Mouse (Mus musculus) lung, embryonic 15.5 days (tissue): ENCODE data around the gene Zfp13. TPM values are rescaled to one million over a fixed set of nuclear protein-coding genes. Genes with fewer than 3 reads are reported as not detected.
A peak's percentile ranks its signal among the peaks of the same experiment; 100 is the strongest.

Source experiments
- ATAC-seq: fragments of 200-750 bp; cut with Nextera tagmentation; 2 replicates; pipeline ENCODE4 v1.8.0; 2017; ENCODE audit warnings: moderate number of reproducible peaks, borderline replicate concordance; ENCODE audit not compliant: low FRiP score, low TSS enrichment; ENCODE audit errors: extremely low read depth
- H3K27ac ChIP-seq: fragments of 300-500 bp; sonication (generic); 2 replicates; pipeline ENCODE4 v1.5.1; 2015; ENCODE audit warnings: moderate library complexity, mild to moderate bottlenecking, inconsistent platforms
- H3K27me3 ChIP-seq: fragments of 300-500 bp; sonication (generic); 2 replicates; pipeline ENCODE4 v1.6.1; 2015; ENCODE audit warnings: inconsistent platforms
- H3K36me3 ChIP-seq: fragments of 300-500 bp; sonication (generic); 2 replicates; pipeline ENCODE4 v1.6.1; 2015; ENCODE audit warnings: inconsistent platforms
- H3K4me1 ChIP-seq: fragments of 300-500 bp; sonication (generic); 2 replicates; pipeline ENCODE4 v1.6.1; 2015; ENCODE audit warnings: inconsistent platforms
- H3K4me2 ChIP-seq: fragments of 300-500 bp; sonication (generic); 2 replicates; pipeline ENCODE4 v1.6.1; 2015; ENCODE audit warnings: inconsistent platforms, mild to moderate bottlenecking, moderate library complexity
- H3K4me3 ChIP-seq: fragments of 300-500 bp; sonication (generic); 2 replicates; pipeline ENCODE4 v1.5.1; 2015; ENCODE audit warnings: mild to moderate bottlenecking, inconsistent platforms
- H3K9ac ChIP-seq: fragments of 300-500 bp; sonication (generic); 2 replicates; pipeline ENCODE4 v1.6.1; 2015; ENCODE audit warnings: inconsistent platforms
- H3K9me3 ChIP-seq: fragments of 300-500 bp; sonication (generic); 2 replicates; pipeline ENCODE4 v1.6.1; 2016; ENCODE audit warnings: inconsistent platforms
- WGBS: fragments of 180-500 bp; shearing (Covaris S2); methylation state at CpG from one replicate; pipeline ENCODE4 v1.1.7; 2015; 5-methylcytosine and 5-hydroxymethylcytosine counted together
- polyA plus RNA-seq: library from polyadenylated mRNA; unstranded; fragments of >200 nt; fragmentation: Nextera tagmentation; extraction: Ambion mirVana; gene quantifications from 2 replicates; pipeline ENCODE4 v1.2.1, GENCODE M21; 2015

Zfp13 gene
- polyA plus RNA-seq = 15.0 and 15.3 TPM in 2 replicates

- peak within 1 kb of the TSS; percentile 50 for H3K4me3 ChIP-seq
- peak within 1 kb of the TSS; percentile 55 for H3K9ac ChIP-seq
- H3K27ac ChIP-seq = peak within 1 kb of the TSS; percentile 97
- H3K9me3 ChIP-seq = no peaks in the 10 kb centered on the region
- peak; percentile 96 for ATAC-seq
- no peaks in the 10 kb centered on the region for H3K36me3 ChIP-seq
- 5% methylated on average over 31 of the region's 31 CpGs for WGBS
- H3K4me2 ChIP-seq = peak within 1 kb of the TSS; percentile 80
- peaks cover 25% of the 10 kb centered on the region for H3K4me1 ChIP-seq
- no peaks in the 10 kb centered on the region for H3K27me3 ChIP-seq
Measured at GRCm38 (mm10) chr17:23598582-23599552, at the start of gene Zfp13. Gene Zfp13 (minus strand): TSS chr17:23599487.

- peaks cover 20% of the 10 kb centered on the region for H3K27me3 ChIP-seq
- peaks cover 5% of the 10 kb centered on the region; the same call in 1 of the 2 replicates for H3K4me1 ChIP-seq
- no peak for ATAC-seq
- WGBS = 39% methylated on average over 10 of the region's 10 CpGs
- no peaks in the 10 kb centered on the region for H3K9me3 ChIP-seq
- H3K4me3 ChIP-seq = no peak overlapping the region
- no peak overlapping the region for H3K27ac ChIP-seq
- H3K36me3 ChIP-seq = no peaks in the 10 kb centered on the region
- H3K4me2 ChIP-seq = no peak overlapping the region
- H3K9ac ChIP-seq = no peak overlapping the region
Measured at GRCm38 (mm10) chr17:23645894-23646293, 46.6 kb upstream of the Zfp13 start.

- H3K36me3 ChIP-seq = no peaks in the 10 kb centered on the region
- ATAC-seq = peak; percentile 33; the same call in 1 of the 2 replicates
- WGBS = under 1% methylated on average over 58 of the region's 58 CpGs
- H3K9ac ChIP-seq = peak within 1 kb of the TSS; percentile 28
- peaks cover 20% of the 10 kb centered on the region for H3K27me3 ChIP-seq
- H3K4me1 ChIP-seq = peaks cover 5% of the 10 kb centered on the region; the same call in 1 of the 2 replicates
- no peaks in the 10 kb centered on the region for H3K9me3 ChIP-seq
- H3K4me3 ChIP-seq = peak within 1 kb of the TSS; percentile 44
- peak within 1 kb of the TSS; percentile 80 for H3K4me2 ChIP-seq
- no peak within 1 kb of the TSS for H3K27ac ChIP-seq
Measured at GRCm38 (mm10) chr17:23644613-23645495, 45.6 kb upstream of the Zfp13 start, which contains the start of gene Mmp25. Gene Mmp25 (minus strand): TSS chr17:23645277.

GRCm38 (mm10) chr17:23631241-23631640, 32.0 kb upstream of the Zfp13 start:
- peaks cover 4% of the 10 kb centered on the region; the same call in 1 of the 2 replicates for H3K4me1 ChIP-seq
- no peak for ATAC-seq
- H3K4me3 ChIP-seq = no peak overlapping the region
- H3K9me3 ChIP-seq = no peaks in the 10 kb centered on the region
- no peak overlapping the region for H3K4me2 ChIP-seq
- H3K27me3 ChIP-seq = no peaks in the 10 kb centered on the region
- WGBS = 66% methylated on average over 8 of the region's 8 CpGs
- no peak overlapping the region for H3K27ac ChIP-seq
- H3K9ac ChIP-seq = no peak overlapping the region
- no peaks in the 10 kb centered on the region for H3K36me3 ChIP-seq

- Histone ChIP-seq H3K27me3 (no peaks in the 10 kb centered on the region), H3K9me3 (no peaks in the 10 kb centered on the region), H3K4me1 (peaks cover 4% of the 10 kb centered on the region; the same call in 1 of the 2 replicates), H3K36me3 (no peaks in the 10 kb centered on the region), H3K4me3 (peak overlapping the region; percentile 19), H3K27ac (no peak overlapping the region), H3K9ac (no peak overlapping the region), H3K4me2 (peak overlapping the region; percentile 50)
- ATAC-seq = peak; percentile 77
- WGBS = 13% methylated on average over 22 of the region's 22 CpGs
Measured at GRCm38 (mm10) chr17:23630195-23631020, 31.1 kb upstream of the Zfp13 start.

- Histone ChIP-seq H3K4me2 (no peak overlapping the region), H3K4me1 (peaks cover 4% of the 10 kb centered on the region; the same call in 1 of the 2 replicates), H3K4me3 (no peak overlapping the region), H3K27ac (no peak overlapping the region), H3K9ac (no peak overlapping the region), H3K27me3 (no peaks in the 10 kb centered on the region), H3K36me3 (no peaks in the 10 kb centered on the region), H3K9me3 (no peaks in the 10 kb centered on the region)
- WGBS = 22% methylated on average over 7 of the region's 7 CpGs
- no peak for ATAC-seq
Measured at GRCm38 (mm10) chr17:23627813-23628212, 28.5 kb upstream of the Zfp13 start.

GRCm38 (mm10) chr17:23620351-23620750, 21.1 kb upstream of the Zfp13 start:
- Histone ChIP-seq H3K27ac (no peak overlapping the region), H3K36me3 (no peaks in the 10 kb centered on the region), H3K9ac (no peak overlapping the region), H3K4me2 (no peak overlapping the region), H3K9me3 (no peaks in the 10 kb centered on the region), H3K4me3 (no peak overlapping the region), H3K27me3 (peaks cover 8% of the 10 kb centered on the region), H3K4me1 (no peaks in the 10 kb centered on the region)
- 51% methylated on average over 7 of the region's 7 CpGs for WGBS
- ATAC-seq = no peak

- Histone ChIP-seq H3K4me3 (no peak overlapping the region), H3K27me3 (peaks cover 8% of the 10 kb centered on the region)
Measured at GRCm38 (mm10) chr17:23617087-23617486, 17.8 kb upstream of the Zfp13 start.

GRCm38 (mm10) chr17:23610361-23610800, 11.1 kb upstream of the Zfp13 start:
- H3K9ac ChIP-seq = no peak overlapping the region
- no peaks in the 10 kb centered on the region for H3K36me3 ChIP-seq
- H3K27ac ChIP-seq = no peak overlapping the region
- no peaks in the 10 kb centered on the region for H3K9me3 ChIP-seq
- no peak overlapping the region for H3K4me3 ChIP-seq
- peak; percentile 78; the same call in 1 of the 2 replicates for ATAC-seq
- H3K27me3 ChIP-seq = no peaks in the 10 kb centered on the region
- no peak overlapping the region for H3K4me2 ChIP-seq
- 76% methylated on average over 28 of the region's 28 CpGs for WGBS
- no peaks in the 10 kb centered on the region for H3K4me1 ChIP-seq

More at GRCm38 (mm10) chr17:23617087-23617486, 17.8 kb upstream of the Zfp13 start:
- Histone ChIP-seq H3K36me3 (no peaks in the 10 kb centered on the region), H3K9ac (no peak overlapping the region), H3K9me3 (no peaks in the 10 kb centered on the region), H3K4me1 (no peaks in the 10 kb centered on the region), H3K4me2 (no peak overlapping the region), H3K27ac (no peak overlapping the region)
- ATAC-seq = no peak
- 32% methylated on average over 9 of the region's 9 CpGs for WGBS

- Histone ChIP-seq H3K4me1 (no peaks in the 10 kb centered on the region), H3K4me2 (no peak overlapping the region), H3K36me3 (no peaks in the 10 kb centered on the region), H3K4me3 (no peak overlapping the region), H3K9me3 (no peaks in the 10 kb centered on the region), H3K27me3 (no peaks in the 10 kb centered on the region), H3K27ac (no peak overlapping the region), H3K9ac (no peak overlapping the region)
- ATAC-seq = no peak
- WGBS = 91% methylated on average over 24 of the region's 24 CpGs
Measured at GRCm38 (mm10) chr17:23609612-23610011, 10.3 kb upstream of the Zfp13 start.

GRCm38 (mm10) chr17:23605220-23605619, 5.9 kb upstream of the Zfp13 start:
- Histone ChIP-seq H3K4me1 (peaks cover 12% of the 10 kb centered on the region), H3K4me2 (no peak overlapping the region), H3K9me3 (no peaks in the 10 kb centered on the region), H3K36me3 (no peaks in the 10 kb centered on the region), H3K27ac (no peak overlapping the region), H3K4me3 (no peak overlapping the region), H3K27me3 (no peaks in the 10 kb centered on the region), H3K9ac (no peak overlapping the region)
- no peak for ATAC-seq
- 81% methylated on average over 8 of the region's 8 CpGs for WGBS
